Mouse (Mus musculus): ENCODE data around the gene Ccdc39.

Ccdc39 gene

GRCm38 (mm10) chr3:33843801-33844632 lies at the start of gene Ccdc39:
Ccdc39 (minus strand) TSS chr3:33844310.
- DNase-seq (ENCODE audit: low spot score in 2 of 2): peak; percentile 57 to 66

GRCm38 (mm10) chr3:33893433-33893832 lies 49.3 kb upstream of the Ccdc39 start:
- DNase-seq (ENCODE audit: low spot score in 2 of 2): no peak

- no peak for DNase-seq (ENCODE audit: low spot score in 2 of 2)
These were observed 43.3 kb upstream of the Ccdc39 start for GRCm38 (mm10) chr3:33887438-33887837.

- DNase-seq (ENCODE audit: low spot score in 2 of 2): no peak
These were observed 39.0 kb upstream of the Ccdc39 start for GRCm38 (mm10) chr3:33883105-33883504.

GRCm38 (mm10) chr3:33882695-33883094 lies 38.6 kb upstream of the Ccdc39 start:
- no peak for DNase-seq (ENCODE audit: low spot score in 2 of 2)

GRCm38 (mm10) chr3:33878661-33879060 lies 34.6 kb upstream of the Ccdc39 start:
- no peak for DNase-seq (ENCODE audit: low spot score in 2 of 2)

GRCm38 (mm10) chr3:33874456-33875286 lies 30.6 kb upstream of the Ccdc39 start:
- no peak for DNase-seq (ENCODE audit: low spot score in 2 of 2)

GRCm38 (mm10) chr3:33873837-33874236 lies 29.7 kb upstream of the Ccdc39 start:
- DNase-seq (ENCODE audit: low spot score in 2 of 2): no peak

GRCm38 (mm10) chr3:33873366-33873765 lies 29.3 kb upstream of the Ccdc39 start:
- no peak for DNase-seq (ENCODE audit: low spot score in 2 of 2)

- DNase-seq (ENCODE audit: low spot score in 2 of 2): no peak
These were observed 20.0 kb upstream of the Ccdc39 start for GRCm38 (mm10) chr3:33864000-33864540.

GRCm38 (mm10) chr3:33858939-33859338 lies 14.8 kb upstream of the Ccdc39 start:
- DNase-seq (ENCODE audit: low spot score in 2 of 2): no peak

- no peak for DNase-seq (ENCODE audit: low spot score in 2 of 2)
These were observed 9.0 kb upstream of the Ccdc39 start for GRCm38 (mm10) chr3:33853062-33853461.

- DNase-seq (ENCODE audit: low spot score in 2 of 2): no peak
These were observed 6.7 kb upstream of the Ccdc39 start for GRCm38 (mm10) chr3:33850856-33851255.

- DNase-seq (ENCODE audit: low spot score in 2 of 2): no peak
These were observed 2.5 kb upstream of the Ccdc39 start for GRCm38 (mm10) chr3:33846639-33847038.

- DNase-seq (ENCODE audit: low spot score in 2 of 2): no peak
These were observed 5.2 kb downstream of the Ccdc39 start for GRCm38 (mm10) chr3:33838877-33839276.

GRCm38 (mm10) chr3:33836576-33836975 lies 7.5 kb downstream of the Ccdc39 start:
- no peak for DNase-seq (ENCODE audit: low spot score in 2 of 2)

- no peak for DNase-seq (ENCODE audit: low spot score in 2 of 2)
These were observed 11.8 kb downstream of the Ccdc39 start for GRCm38 (mm10) chr3:33832351-33832750.

GRCm38 (mm10) chr3:33824135-33824946 lies 19.8 kb downstream of the Ccdc39 start:
- DNase-seq (ENCODE audit: low spot score in 2 of 2): no peak

GRCm38 (mm10) chr3:33807151-33807550 lies 37.0 kb downstream of the Ccdc39 start:
- no peak for DNase-seq (ENCODE audit: low spot score in 2 of 2)

GRCm38 (mm10) chr3:33800513-33800820 lies 43.6 kb downstream of the Ccdc39 start:
- DNase-seq (ENCODE audit: low spot score in 2 of 2): no peak

- DNase-seq (ENCODE audit: low spot score in 2 of 2): peak; percentile 93 to 96
These were observed 44.2 kb downstream of the Ccdc39 start, which contains the start of gene Ttc14 for GRCm38 (mm10) chr3:33799617-33800512. Ttc14 (plus strand) TSS chr3:33799832.

Data from frontal cortex, postnatal 14 days (tissue).